Mouse (Mus musculus) B cell, adult 2 months (primary cell): ENCODE measurements around the gene Supt4a.
A peak's percentile ranks its signal among the peaks of the same experiment; 100 is the strongest.

Source experiments
- DNase-seq, 2 experiments: peaks; one replicate each; pipeline ENCODE4 v3.0.0; 2022

Supt4a gene

DNA sequence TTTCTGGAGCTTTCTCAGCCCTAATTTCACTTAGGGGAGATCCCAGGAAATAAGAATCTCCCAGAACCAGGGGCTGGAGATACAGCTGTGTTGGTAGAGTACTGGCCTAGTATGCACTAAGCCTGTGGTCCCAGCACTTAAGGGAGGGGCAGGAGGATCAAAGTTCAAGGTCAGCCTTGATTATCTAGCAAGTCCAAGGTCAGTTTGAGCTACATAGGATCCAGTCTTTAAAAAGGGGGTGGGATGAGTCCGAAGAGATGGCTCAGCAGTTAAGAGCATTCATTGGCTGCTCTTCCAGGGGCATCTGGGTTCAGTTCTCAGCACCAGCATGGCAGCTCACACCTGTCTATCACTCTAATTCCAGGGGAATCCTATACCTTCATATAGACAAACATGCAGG is 15.0 kb downstream of the Supt4a start:
- no peak for DNase-seq

DNA sequence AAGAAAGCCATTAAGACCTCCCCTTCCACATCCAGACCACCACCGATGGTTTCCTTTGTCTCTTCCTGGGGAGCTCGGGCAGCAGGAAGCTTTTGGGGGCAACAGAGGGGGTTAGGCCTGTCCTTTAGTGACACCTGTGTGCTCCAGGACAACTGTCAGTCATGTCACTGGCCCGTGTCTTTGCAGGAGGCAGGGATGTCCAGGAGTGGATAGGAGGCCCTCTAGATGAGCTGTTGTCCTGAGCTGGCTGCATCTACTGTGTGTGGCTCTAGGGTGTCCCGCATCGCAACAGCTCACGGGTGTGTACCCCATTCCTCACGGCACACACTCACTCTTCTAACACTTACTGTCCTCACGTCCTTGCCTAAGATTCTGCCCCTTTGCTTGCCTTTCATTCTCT is 15.9 kb downstream of the Supt4a start:
- peak in 1 of 2 experiments; percentile 18 for DNase-seq

- DNase-seq = peak in 1 of 2 experiments; percentile 41
These were observed 16.6 kb downstream of the Supt4a start for GRCm38 (mm10) chr11:87753891-87754501.

DNA sequence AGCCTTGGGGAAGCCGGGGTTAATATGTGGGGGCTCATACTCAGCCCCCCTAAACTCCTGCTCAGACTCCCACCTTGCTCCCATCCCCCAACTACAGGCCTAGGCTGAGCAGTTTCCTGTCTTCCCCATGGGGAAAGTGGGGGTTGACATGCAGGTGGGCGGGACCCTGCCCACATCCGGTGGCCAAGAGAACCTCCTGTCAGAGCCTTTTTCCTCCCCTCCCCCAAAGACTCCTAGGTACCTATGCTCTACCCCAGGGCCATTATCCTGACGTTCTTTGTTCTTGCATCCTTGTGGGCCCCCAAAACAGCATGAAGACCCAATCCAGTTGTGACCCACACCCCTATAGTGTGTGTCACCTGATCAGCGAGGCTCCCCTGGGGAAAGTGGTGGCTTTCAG is 17.3 kb downstream of the Supt4a start:
- peak; percentile 86 to 87 for DNase-seq

- peak; percentile 98 to 99 for DNase-seq
These were observed 18.1 kb downstream of the Supt4a start for GRCm38 (mm10) chr11:87755360-87756017.

- peak; percentile 86 to 87 for DNase-seq
These were observed 19.0 kb downstream of the Supt4a start for GRCm38 (mm10) chr11:87756251-87756820.

GRCm38 (mm10) chr11:87757001-87757954 is 19.9 kb downstream of the Supt4a start:
- DNase-seq = peak; percentile 80 to 82

GRCm38 (mm10) chr11:87758161-87758911 is 21.0 kb downstream of the Supt4a start:
- peak; percentile 57 to 59 for DNase-seq

DNA sequence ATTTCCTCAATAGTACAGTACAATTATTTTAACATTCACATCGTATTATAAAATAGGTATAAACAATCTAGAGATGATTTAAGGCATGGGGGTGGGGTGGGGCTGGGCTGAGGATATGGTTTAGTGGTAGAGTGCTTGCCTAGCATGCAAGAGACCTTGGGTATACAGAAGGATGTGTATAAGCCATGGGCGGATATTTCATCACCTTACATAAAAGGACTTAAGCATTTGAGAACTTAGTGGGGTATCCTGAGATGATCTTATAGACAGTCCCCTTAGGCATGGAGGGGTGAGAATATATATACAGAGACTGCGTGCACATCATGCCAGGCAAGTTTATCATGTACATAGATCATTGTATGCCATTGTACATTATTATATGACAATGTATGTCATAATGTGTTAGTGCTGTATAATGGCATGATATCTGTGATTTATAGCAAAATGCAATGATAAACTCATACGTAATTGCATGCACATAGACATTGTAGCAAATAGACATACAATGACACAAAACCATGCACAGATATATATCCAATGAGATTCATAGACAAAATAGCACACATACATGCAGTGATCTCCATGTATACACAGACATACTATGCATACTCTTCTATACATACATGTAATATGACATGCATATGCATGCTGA is 21.7 kb downstream of the Supt4a start:
- peak; percentile 39 to 48 for DNase-seq

GRCm38 (mm10) chr11:87759609-87760005 is 22.3 kb downstream of the Supt4a start:
- peak; percentile 86 to 89 for DNase-seq

GRCm38 (mm10) chr11:87760301-87761081 is 23.1 kb downstream of the Supt4a start, which contains the start of gene Tspoap1:
Tspoap1 (plus strand) TSS chr11:87760541.
- peak; percentile 52 to 53 for DNase-seq

DNA sequence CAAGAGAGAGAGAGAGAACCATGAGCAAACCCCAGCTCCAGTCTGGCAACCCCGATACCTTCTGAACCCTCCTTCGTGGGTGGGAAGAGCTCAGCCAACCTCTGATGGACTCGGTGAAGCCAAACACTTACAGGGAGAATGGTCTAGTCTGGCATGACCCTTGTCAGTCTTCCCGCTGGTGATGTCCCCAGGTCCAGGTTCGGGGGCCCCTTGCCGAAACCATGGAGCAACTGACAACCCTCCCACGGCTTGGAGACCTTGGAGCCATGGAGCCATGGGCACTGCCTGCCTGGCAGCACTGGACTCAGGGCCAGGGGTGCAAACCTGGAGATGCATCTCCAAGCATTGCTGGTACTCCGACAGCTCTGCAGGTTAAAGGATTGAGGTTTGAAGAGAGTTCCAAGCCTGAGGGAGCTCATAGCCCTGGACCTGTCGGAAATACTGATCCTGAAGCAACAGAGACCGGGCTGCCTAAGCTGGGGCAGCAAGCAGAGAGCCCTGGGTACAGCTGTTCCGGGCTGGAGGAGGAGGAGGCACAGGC is 23.9 kb downstream of the Supt4a start:
- peak; percentile 21 to 25 for DNase-seq

DNA sequence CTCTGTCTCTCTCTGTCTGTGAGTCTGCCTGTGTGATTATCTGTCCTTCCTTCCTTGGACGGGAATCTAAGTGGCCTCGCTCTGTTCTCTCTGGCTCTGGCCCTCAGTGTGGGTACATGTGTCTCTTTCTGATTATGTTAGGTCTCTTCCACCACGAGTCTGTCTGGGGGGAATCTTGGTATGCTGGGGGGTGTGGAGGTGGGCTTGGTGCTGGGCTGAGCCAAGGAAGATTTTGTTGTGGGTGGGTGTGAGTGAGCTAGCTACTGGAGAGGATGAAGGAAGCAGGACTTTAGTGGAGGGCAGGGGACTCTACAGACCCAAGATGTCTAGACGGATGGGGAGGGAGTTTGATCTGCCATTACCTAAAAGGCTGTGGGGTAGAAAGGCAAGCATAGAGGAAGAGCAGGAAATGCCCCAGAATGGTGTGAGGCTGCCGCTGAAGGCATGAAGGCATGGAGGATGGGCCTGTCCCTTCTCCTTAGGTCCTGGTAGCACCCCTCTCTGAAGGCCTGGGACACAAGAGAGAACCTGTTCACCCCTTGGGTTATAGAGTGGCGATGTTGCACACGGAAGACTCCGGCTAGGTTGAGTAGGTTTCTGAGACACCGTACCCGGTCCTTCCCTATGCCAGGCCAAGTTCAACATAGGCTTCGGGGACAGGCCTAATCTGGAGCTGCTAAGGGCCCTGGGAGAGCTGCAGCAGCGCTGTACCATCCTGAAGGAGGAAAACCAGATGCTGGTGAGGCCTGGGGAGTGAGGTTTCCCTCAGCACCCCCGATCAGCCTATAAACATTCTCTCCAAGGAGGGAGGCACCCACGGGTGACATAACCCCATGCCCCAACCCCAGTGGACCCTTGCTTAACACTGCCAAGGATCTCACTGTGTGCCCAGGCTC is 24.7 kb downstream of the Supt4a start:
- peak in 1 of 2 experiments; percentile 16 for DNase-seq

DNA sequence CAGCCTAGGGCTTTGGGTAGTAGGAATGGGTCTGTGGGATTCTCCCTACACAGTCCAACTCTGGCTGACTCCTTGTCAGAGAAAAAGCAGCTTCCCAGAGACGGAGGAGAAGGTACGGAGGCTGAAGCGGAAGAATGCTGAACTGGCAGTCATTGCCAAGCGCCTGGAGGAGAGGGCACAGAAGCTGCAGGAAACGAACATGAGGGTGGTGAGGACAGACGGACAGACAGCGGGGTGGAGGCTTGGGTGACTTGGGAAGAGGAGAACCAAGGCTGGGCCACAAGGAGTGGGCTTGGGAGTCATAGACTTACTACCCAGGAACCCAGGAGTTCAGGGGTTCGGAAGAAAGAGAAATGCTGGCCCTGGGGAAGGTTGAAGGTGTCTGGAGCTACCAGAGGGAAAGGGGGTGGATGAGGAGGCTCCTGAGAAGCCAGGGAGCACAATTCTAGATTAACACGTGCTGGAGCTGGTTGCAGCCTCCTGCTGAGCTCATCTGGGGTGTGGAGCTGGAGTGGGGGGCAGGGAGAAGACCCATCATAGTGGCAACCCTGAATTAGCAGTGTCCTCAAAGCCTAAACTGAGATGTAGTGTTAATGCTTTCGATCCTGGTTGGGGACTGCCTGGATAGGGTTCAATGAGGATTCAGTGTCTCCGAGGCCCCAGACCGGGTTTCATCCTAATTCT is 25.5 kb downstream of the Supt4a start:
- no peak for DNase-seq

DNA sequence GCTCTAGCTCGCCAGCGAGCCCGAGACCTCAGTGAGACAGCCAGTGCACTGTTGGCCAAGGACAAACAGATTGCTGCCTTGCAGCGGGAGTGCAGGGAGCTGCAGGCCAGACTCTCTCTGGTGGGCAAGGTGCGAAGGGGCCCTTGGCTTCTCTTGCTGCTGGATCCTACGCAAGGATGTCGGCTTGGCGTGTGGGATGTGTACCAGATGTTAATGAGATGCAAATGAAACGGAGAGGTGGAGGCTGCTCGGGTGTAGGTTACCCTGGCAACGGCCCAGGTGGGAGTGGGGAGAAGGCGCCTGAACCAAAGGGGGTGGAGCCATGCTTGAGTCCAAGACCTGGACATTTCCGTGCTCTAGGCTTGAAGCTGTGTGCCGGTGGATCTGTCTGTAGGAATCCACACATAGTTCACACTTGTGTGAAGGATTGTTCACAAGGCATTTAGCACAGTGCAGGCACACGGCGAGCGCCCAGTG is 26.2 kb downstream of the Supt4a start:
- peak; percentile 34 to 41 for DNase-seq

- DNase-seq = peak; percentile 72 to 75
These were observed 26.9 kb downstream of the Supt4a start for GRCm38 (mm10) chr11:87763988-87764876.

DNA sequence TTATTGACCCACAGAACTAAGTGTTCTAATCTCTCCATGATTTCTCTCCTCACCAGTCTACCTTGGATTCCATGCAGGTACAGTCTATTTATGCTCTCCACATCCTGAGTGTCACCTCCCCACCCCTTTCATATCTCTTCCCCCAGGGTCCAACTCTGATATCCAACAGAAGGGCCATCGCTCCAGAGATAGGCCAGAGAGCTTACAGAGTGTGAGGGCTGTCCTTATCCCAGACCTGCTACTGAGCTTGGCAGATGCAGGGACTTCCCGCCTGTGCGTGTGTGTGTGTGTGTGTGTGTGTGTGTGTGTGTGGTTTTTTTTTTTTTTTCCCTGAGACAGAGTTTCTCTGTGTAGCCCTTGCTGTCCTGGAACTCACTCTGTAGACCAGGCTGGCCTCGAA is 31.4 kb downstream of the Supt4a start:
- no peak for DNase-seq

DNA sequence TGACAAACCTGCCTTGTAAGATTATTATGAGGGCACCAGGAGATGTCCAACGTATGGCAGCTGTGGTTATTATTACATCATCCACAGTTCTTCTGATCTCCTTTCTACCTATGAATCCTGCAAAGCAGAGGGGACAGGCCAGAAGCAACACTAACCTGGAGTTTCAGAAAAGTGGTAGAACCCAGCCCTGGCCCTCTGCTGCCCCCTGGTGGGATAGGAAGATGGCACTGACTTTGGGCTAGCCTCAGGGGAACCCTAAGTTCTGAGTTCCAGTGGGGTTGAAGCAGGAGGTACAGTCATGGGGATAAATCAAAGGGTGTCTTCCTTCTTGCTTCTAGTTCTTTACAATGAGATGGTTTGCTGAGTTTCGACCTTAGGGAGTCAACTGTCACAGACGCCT is 33.6 kb downstream of the Supt4a start:
- DNase-seq = peak; percentile 96 to 97
